Mouse (Mus musculus) MEL (cell line): ENCODE data around the gene Mthfd2l.

Source experiments
- CTCF ChIP-seq, 3 experiments: IDR thresholded peaks in 2 of 3; conservative IDR thresholded peaks in 1 of 3; 2 replicates each; pipeline ENCODE4 v1.5.1; 2011 to 2012; ENCODE audit warnings: low read length in 3 of 3, low read depth in 2 of 3, mild to moderate bottlenecking in 2 of 3, improper control_type of control experiment in 1 of 3, inconsistent platforms in 1 of 3, mixed read lengths in 1 of 3, moderate library complexity in 1 of 3; ENCODE audit not compliant: control insufficient read depth in 1 of 3, insufficient read depth in 1 of 3, poor library complexity in 1 of 3, severe bottlenecking in 1 of 3
- POLR2A ChIP-seq, 2 experiments: IDR thresholded peaks; 2 replicates each; pipeline ENCODE4 v1.6.1; 2011 to 2012; ENCODE audit warnings: low read length in 2 of 2, mild to moderate bottlenecking in 2 of 2, control low read depth in 1 of 2, improper control_type of control experiment in 1 of 2, low read depth in 1 of 2, moderate library complexity in 1 of 2; ENCODE audit not compliant: control insufficient read depth in 1 of 2, insufficient read depth in 1 of 2, poor library complexity in 1 of 2
- TBP ChIP-seq: IDR thresholded peaks from 2 replicates; pipeline ENCODE4 v1.8.0; 2011; ENCODE audit warnings: low read depth, low read length, improper control_type of control experiment
- TCF12 ChIP-seq: IDR thresholded peaks from 2 replicates; pipeline ENCODE4 v1.6.1; 2014; ENCODE audit warnings: low read depth, mild to moderate bottlenecking, inconsistent platforms, low read length, improper control_type of control experiment, moderate library complexity
- ZNF384 ChIP-seq: IDR thresholded peaks from 2 replicates; pipeline ENCODE4 v1.6.1; 2012; ENCODE audit warnings: low read depth, mild to moderate bottlenecking, inconsistent platforms, low read length, improper control_type of control experiment

- no peak for TF ChIP-seq ZNF384
- no peak for TF ChIP-seq POLR2A (IDR thresholded peaks at IDR 0.05; ENCODE audit: control insufficient read depth in 1 of 2, insufficient read depth in 1 of 2, low read depth in 1 of 2, low read length in 2 of 2, poor library complexity in 1 of 2)
- TF ChIP-seq CTCF (IDR thresholded peaks at IDR 0.05 in 2 of 3, conservative IDR thresholded peaks at IDR 0.05 in 1 of 3; ENCODE audit: control insufficient read depth in 1 of 3, insufficient read depth in 1 of 3, low read depth in 2 of 3, low read length in 3 of 3, poor library complexity in 1 of 3, severe bottlenecking in 1 of 3) = no peak
- no peak for TF ChIP-seq TBP
- no peak for TF ChIP-seq TCF12
Measured at GRCm38 (mm10) chr5:90897429-90897828, 33.5 kb upstream of the Mthfd2l start.
